ENCODE assay signal across 20 mouse cellular contexts in the genomic region with DNA sequence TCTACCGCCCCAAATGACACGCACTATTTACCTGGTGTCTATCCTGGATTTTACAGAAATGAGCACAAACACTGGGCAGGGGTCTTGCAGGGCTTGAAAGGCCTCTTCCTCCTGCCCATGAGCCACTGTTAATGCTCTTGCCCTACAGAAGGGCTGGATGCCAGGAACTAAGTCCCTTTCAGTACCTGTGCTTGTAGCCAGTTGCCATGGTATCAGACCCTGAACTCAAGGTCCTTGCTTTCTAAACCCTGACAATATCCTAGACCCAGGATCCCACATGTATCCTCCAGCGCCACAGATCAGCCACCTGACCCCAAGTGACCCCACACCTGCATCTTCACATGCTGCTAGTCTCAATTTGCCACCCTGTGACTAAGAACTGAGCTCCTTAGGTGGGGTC. TPM values are rescaled to one million over a fixed set of nuclear protein-coding genes. Genes with fewer than 3 reads are reported as not detected.
DNase-seq lines count a peak whose midpoint lies in the region; ATAC-seq and TF ChIP-seq lines count a peak whose summit lies in the region.
"Had no signal": no experiment of that assay in that cellular context is flagged by ENCODE, and none has a peak within 500 bp of the region (broad histone marks: within the 10 kb centered on the region; RNA-seq: fewer than 3 reads in every experiment).

No protein-coding gene starts in this region.

- no peak for TF ChIP-seq EP300 in liver, embryonic 14.5 days (IDR thresholded peaks at IDR 0.05; ENCODE audit: low read depth)

- no peak overlapping the region for H3K4me3 ChIP-seq in hindbrain, embryonic 13.5 days
- H3K4me3 ChIP-seq in hindbrain, embryonic 12.5 days = no peak overlapping the region
- H3K4me3 ChIP-seq in liver, embryonic 12.5 days = no peak overlapping the region
- H3K4me3 ChIP-seq in liver, embryonic 11.5 days (ENCODE audit: low read depth, low read length) = no peak overlapping the region
- no peak overlapping the region for H3K4me3 ChIP-seq in kidney, postnatal 0 days (replicated peaks; ENCODE audit: low read depth, low read length)
- no peak overlapping the region for H3K4me3 ChIP-seq in liver, embryonic 14.5 days (ENCODE audit: insufficient read depth in 1 of 2, low read depth in 2 of 2, low read length in 2 of 2)
- H3K4me3 ChIP-seq: heart, embryonic 13.5 days; limb, embryonic 13.5 days; midbrain, embryonic 12.5 days; stomach, embryonic 15.5 days had no signal

- H3K4me1 ChIP-seq in hindbrain, embryonic 13.5 days (replicated peaks) = no peaks in the 10 kb centered on the region
- H3K4me1 ChIP-seq in hindbrain, embryonic 12.5 days = no peaks in the 10 kb centered on the region
- H3K4me1 ChIP-seq in liver, embryonic 12.5 days = peaks cover 54% of the 10 kb centered on the region
- peaks cover 22% of the 10 kb centered on the region for H3K4me1 ChIP-seq in liver, embryonic 11.5 days (replicated peaks; ENCODE audit: control insufficient read depth, insufficient read depth, low read length)
- no peaks in the 10 kb centered on the region for H3K4me1 ChIP-seq in kidney, postnatal 0 days (replicated peaks; ENCODE audit: insufficient read depth, low read length)
- H3K4me1 ChIP-seq in liver, embryonic 14.5 days (replicated peaks; ENCODE audit: control insufficient read depth in 2 of 2, insufficient read depth in 2 of 2, low read length in 1 of 2) = peaks cover 28 to 37% of the 10 kb centered on the region in 2 experiments
- H3K4me1 ChIP-seq: limb, embryonic 13.5 days; midbrain, embryonic 12.5 days; stomach, embryonic 15.5 days had no signal

- no peak for DNase-seq in liver, embryonic 11.5 days (ENCODE audit: low spot score)
- no peak for DNase-seq in kidney, postnatal 0 days (ENCODE audit: low spot score)
- no peak for DNase-seq in liver, embryonic 14.5 days (ENCODE audit: low read depth in 3 of 3, low spot score in 3 of 3)
- DNase-seq in layer of hippocampus, adult 11-12 months (ENCODE audit: low spot score) = no peak
- DNase-seq: adrenal gland, postnatal 25 days; B cell, adult 2 months; cerebellum, adult 11-12 months; cerebellum, postnatal 14 days; gastrocnemius, postnatal 10 days; heart, adult 18-20 months; lung, embryonic 14.5 days; lung, postnatal 4 days; thymus, adult 2 months had no signal

- WGBS in hindbrain, embryonic 13.5 days = 92% methylated on average over 3 of the region's 3 CpGs
- 87% methylated on average over 3 of the region's 3 CpGs for WGBS in hindbrain, embryonic 12.5 days
- 88% methylated on average over 3 of the region's 3 CpGs for WGBS in liver, embryonic 12.5 days (ENCODE audit: insufficient replicate concordance)
- 85% methylated on average over 3 of the region's 3 CpGs for WGBS in liver, embryonic 11.5 days
- 90% methylated on average over 3 of the region's 3 CpGs for WGBS in kidney, postnatal 0 days
- 92% methylated on average over 3 of the region's 3 CpGs for WGBS in liver, embryonic 14.5 days (ENCODE audit: insufficient replicate concordance)

- no peaks in the 10 kb centered on the region for H3K9me3 ChIP-seq in hindbrain, embryonic 13.5 days
- H3K9me3 ChIP-seq in hindbrain, embryonic 12.5 days (replicated peaks) = no peaks in the 10 kb centered on the region
- no peaks in the 10 kb centered on the region for H3K9me3 ChIP-seq in liver, embryonic 12.5 days (replicated peaks)
- no peaks in the 10 kb centered on the region for H3K9me3 ChIP-seq in liver, embryonic 11.5 days (ENCODE audit: control insufficient read depth, low read length)
- H3K9me3 ChIP-seq in kidney, postnatal 0 days (replicated peaks; ENCODE audit: low read length) = no peaks in the 10 kb centered on the region
- no peaks in the 10 kb centered on the region for H3K9me3 ChIP-seq in liver, embryonic 14.5 days (ENCODE audit: control insufficient read depth, low read length)
- H3K9me3 ChIP-seq: heart, embryonic 13.5 days; limb, embryonic 13.5 days; midbrain, embryonic 12.5 days; stomach, embryonic 15.5 days had no signal

- no peak overlapping the region for H3K4me2 ChIP-seq in hindbrain, embryonic 13.5 days
- H3K4me2 ChIP-seq in hindbrain, embryonic 12.5 days (replicated peaks) = no peak overlapping the region
- H3K4me2 ChIP-seq in liver, embryonic 12.5 days = peak overlapping the region; percentile 57; the same call in 1 of the 2 replicates
- no peak overlapping the region for H3K4me2 ChIP-seq in liver, embryonic 11.5 days
- H3K4me2 ChIP-seq in kidney, postnatal 0 days (ENCODE audit: low read length) = no peak overlapping the region
- no peak overlapping the region for H3K4me2 ChIP-seq in liver, embryonic 14.5 days (ENCODE audit: low read depth)
- H3K4me2 ChIP-seq: heart, embryonic 13.5 days; limb, embryonic 13.5 days; lung, embryonic 14.5 days; midbrain, embryonic 12.5 days; stomach, embryonic 15.5 days had no signal

- no peak overlapping the region for H3K9ac ChIP-seq in hindbrain, embryonic 13.5 days
- no peak overlapping the region for H3K9ac ChIP-seq in hindbrain, embryonic 12.5 days
- no peak overlapping the region for H3K9ac ChIP-seq in liver, embryonic 12.5 days
- H3K9ac ChIP-seq in liver, embryonic 11.5 days (ENCODE audit: low read depth, low read length) = no peak overlapping the region
- H3K9ac ChIP-seq in kidney, postnatal 0 days (ENCODE audit: low read depth, low read length) = no peak overlapping the region
- no peak overlapping the region for H3K9ac ChIP-seq in liver, embryonic 14.5 days (replicated peaks)
- H3K9ac ChIP-seq: heart, embryonic 13.5 days; limb, embryonic 13.5 days; lung, embryonic 14.5 days; midbrain, embryonic 12.5 days; stomach, embryonic 15.5 days had no signal

- no peak overlapping the region for H3K27ac ChIP-seq in hindbrain, embryonic 13.5 days
- no peak overlapping the region for H3K27ac ChIP-seq in hindbrain, embryonic 12.5 days
- peak overlapping the region; percentile 95 for H3K27ac ChIP-seq in liver, embryonic 12.5 days
- no peak overlapping the region for H3K27ac ChIP-seq in liver, embryonic 11.5 days (ENCODE audit: low read depth, low read length)
- no peak overlapping the region for H3K27ac ChIP-seq in kidney, postnatal 0 days
- H3K27ac ChIP-seq in liver, embryonic 14.5 days = peak overlapping the region; percentile 94; the same call in 1 of the 2 replicates
- H3K27ac ChIP-seq: heart, embryonic 13.5 days; limb, embryonic 13.5 days; midbrain, embryonic 12.5 days; stomach, embryonic 15.5 days had no signal

- ATAC-seq in hindbrain, embryonic 13.5 days (ENCODE audit: low FRiP score) = peak; percentile 15; the same call in 1 of the 2 replicates
- no peak for ATAC-seq in hindbrain, embryonic 12.5 days (ENCODE audit: low FRiP score)
- ATAC-seq in liver, embryonic 12.5 days = no peak
- ATAC-seq in liver, embryonic 11.5 days (replicated peaks; ENCODE audit: low FRiP score) = no peak
- ATAC-seq in kidney, postnatal 0 days (replicated peaks; ENCODE audit: low FRiP score, low read depth) = 0 out of 2 replicates have a peak, but pooled peaks have one; percentile 55
- ATAC-seq in liver, embryonic 14.5 days (ENCODE audit: insufficient read depth) = no peak

- no peaks in the 10 kb centered on the region for H3K27me3 ChIP-seq in hindbrain, embryonic 13.5 days
- H3K27me3 ChIP-seq in hindbrain, embryonic 12.5 days = no peaks in the 10 kb centered on the region; the same call in 1 of the 2 replicates
- no peaks in the 10 kb centered on the region; the same call in 1 of the 2 replicates for H3K27me3 ChIP-seq in liver, embryonic 12.5 days (replicated peaks)
- H3K27me3 ChIP-seq in liver, embryonic 11.5 days (replicated peaks; ENCODE audit: control insufficient read depth, insufficient read depth, low read length) = no peaks in the 10 kb centered on the region
- no peaks in the 10 kb centered on the region for H3K27me3 ChIP-seq in kidney, postnatal 0 days (ENCODE audit: insufficient read depth, low read length)
- H3K27me3 ChIP-seq in liver, embryonic 14.5 days (ENCODE audit: control insufficient read depth, insufficient read depth, low read length) = no peaks in the 10 kb centered on the region
- H3K27me3 ChIP-seq: heart, embryonic 13.5 days; midbrain, embryonic 12.5 days; stomach, embryonic 15.5 days had no signal

- TF ChIP-seq CTCF in kidney, postnatal 0 days (IDR thresholded peaks at IDR 0.05; ENCODE audit: low read depth) = no peak
- TF ChIP-seq CTCF in liver, embryonic 14.5 days (IDR thresholded peaks at IDR 0.05; ENCODE audit: low read depth) = no peak

- no peaks in the 10 kb centered on the region for H3K36me3 ChIP-seq in hindbrain, embryonic 13.5 days
- H3K36me3 ChIP-seq in hindbrain, embryonic 12.5 days = no peaks in the 10 kb centered on the region
- H3K36me3 ChIP-seq in liver, embryonic 12.5 days = no peaks in the 10 kb centered on the region
- no peaks in the 10 kb centered on the region for H3K36me3 ChIP-seq in liver, embryonic 11.5 days (ENCODE audit: control insufficient read depth, insufficient read depth, low read length)
- no peaks in the 10 kb centered on the region for H3K36me3 ChIP-seq in kidney, postnatal 0 days (ENCODE audit: insufficient read depth, low read length)
- no peaks in the 10 kb centered on the region for H3K36me3 ChIP-seq in liver, embryonic 14.5 days (replicated peaks; ENCODE audit: control insufficient read depth, insufficient read depth, low read depth)
- H3K36me3 ChIP-seq: heart, embryonic 13.5 days; limb, embryonic 13.5 days; midbrain, embryonic 12.5 days; stomach, embryonic 15.5 days had no signal

RNA-seq across cellular contexts. Expression of gene 2610301B20Rik, which starts 39.1 kb away (rescaled TPM):
- polyA plus RNA-seq in hindbrain, embryonic 13.5 days (2015; fragmentation: Nextera tagmentation; extraction: Ambion mirVana) = 44.4 and 45.0 TPM in 2 replicates
- polyA plus RNA-seq in hindbrain, embryonic 12.5 days (2016; fragmentation: Nextera tagmentation; extraction: Ambion mirVana) = 43.3 and 45.1 TPM in 2 replicates
- 15.0 and 15.8 TPM in 2 replicates for polyA plus RNA-seq in liver, embryonic 12.5 days (2016; fragmentation: Nextera tagmentation; extraction: Ambion mirVana)
- polyA plus RNA-seq in liver, embryonic 11.5 days (2014; fragmentation: Nextera tagmentation; extraction: Ambion mirVana) = 19.9 and 26.0 TPM in 2 replicates
- polyA plus RNA-seq in kidney, postnatal 0 days (2015; fragmentation: Nextera tagmentation; extraction: Ambion mirVana) = 27.7 and 29.5 TPM in 2 replicates
- 5.1 and 6.2 TPM in 2 replicates for polyA plus RNA-seq in liver, embryonic 14.5 days (2012; rRNA removed)
- polyA plus RNA-seq in liver, embryonic 14.5 days (2014; fragmentation: Nextera tagmentation; extraction: Ambion mirVana) = 9.8 and 10.0 TPM in 2 replicates

Comparison
In these comparisons a context has a peak if more than half of its experiments do, and no peak if none do; other contexts are left out.
1. ATAC-seq: peak in hindbrain, embryonic 13.5 days (single experiment) and kidney, postnatal 0 days (single experiment); none in hindbrain, embryonic 12.5 days (single experiment), liver, embryonic 12.5 days (single experiment), liver, embryonic 11.5 days (single experiment) and liver, embryonic 14.5 days (single experiment).
2. H3K27ac ChIP-seq: peak in liver, embryonic 12.5 days (single experiment) and liver, embryonic 14.5 days (single experiment); none in hindbrain, embryonic 13.5 days (single experiment), hindbrain, embryonic 12.5 days (single experiment), liver, embryonic 11.5 days (single experiment) and kidney, postnatal 0 days (single experiment).